Mouse (Mus musculus) regulatory T cell (primary cell): ENCODE data around the gene 1500009L16Rik.

ENCODE experiments used
- in situ Hi-C: fragments of 300-600 bp; cut with MboI, MseI; formaldehyde crosslinking; loops from one replicate; pipeline ENCODE4 v1.15.1; 2025; ENCODE audit warnings: high pct_unique_total_duplicates

Gene 1500009L16Rik

DNA sequence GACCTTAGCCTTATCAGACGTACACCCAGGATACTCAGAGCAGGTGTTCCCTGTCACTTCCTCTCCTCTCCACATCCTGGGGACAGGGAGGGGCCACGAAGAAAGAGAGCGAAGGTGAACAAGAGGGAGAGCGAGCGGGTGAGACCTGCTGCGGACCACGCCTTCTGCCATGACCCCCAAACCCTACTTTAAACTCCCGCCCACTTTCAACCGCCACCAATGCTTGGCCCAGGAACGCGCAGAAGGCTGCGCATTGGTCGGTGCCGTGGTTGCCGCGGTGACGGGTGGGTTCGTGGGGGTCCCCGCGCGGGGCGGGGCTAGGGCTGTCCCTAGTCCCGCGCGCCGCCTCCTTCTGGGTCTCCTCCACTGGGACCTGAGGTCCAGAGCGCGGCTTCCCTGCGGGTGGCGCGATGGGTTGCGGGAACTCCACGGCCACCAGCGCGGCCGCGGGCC lies at the start of gene 1500009L16Rik:
Gene 1500009L16Rik, plus strand, starts transcription at position 287 of the 453 bp plus-strand sequence.
- in situ Hi-C loops: no loop called here

DNA sequence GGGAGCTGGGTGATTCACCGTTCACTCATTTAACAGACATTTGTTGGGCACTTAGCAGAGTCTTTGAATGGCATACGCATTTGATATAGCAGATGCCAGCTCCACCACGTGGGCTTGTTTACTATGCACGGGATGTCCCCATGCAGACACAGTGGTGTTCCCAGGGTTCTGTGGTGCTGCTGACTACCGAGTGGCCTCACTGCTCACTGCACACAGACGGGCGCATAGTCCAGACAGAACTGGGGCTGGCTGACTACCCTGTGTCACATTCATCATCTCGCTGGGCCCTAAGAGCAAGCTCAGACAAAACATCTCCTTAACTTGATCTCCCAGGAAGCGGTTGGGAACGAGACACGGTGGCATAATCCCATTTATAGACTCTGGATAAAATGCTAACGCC lies 41.3 kb upstream of the 1500009L16Rik start:
- in situ Hi-C loops: no loop called here

DNA sequence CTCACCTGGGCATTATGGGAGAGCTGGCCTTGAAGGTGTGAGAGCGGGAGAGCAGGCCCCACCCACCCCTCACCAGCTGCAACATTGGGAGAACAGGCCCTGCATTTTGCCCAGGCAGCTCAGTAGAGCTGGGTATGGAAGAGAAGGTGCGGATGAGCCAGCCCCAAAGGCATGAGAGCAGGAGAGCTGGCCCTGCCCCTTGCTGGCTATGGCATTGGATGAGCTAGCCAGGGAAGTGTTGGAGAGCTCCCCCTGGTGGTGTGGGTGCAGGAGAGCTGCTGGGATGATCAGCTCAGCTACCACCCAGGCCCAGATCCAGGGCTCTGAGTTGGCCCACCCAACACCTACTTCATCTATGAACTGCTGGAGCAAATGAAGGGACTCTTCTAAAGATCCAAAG lies 34.5 kb upstream of the 1500009L16Rik start:
- in situ Hi-C loops: no loop called here

DNA sequence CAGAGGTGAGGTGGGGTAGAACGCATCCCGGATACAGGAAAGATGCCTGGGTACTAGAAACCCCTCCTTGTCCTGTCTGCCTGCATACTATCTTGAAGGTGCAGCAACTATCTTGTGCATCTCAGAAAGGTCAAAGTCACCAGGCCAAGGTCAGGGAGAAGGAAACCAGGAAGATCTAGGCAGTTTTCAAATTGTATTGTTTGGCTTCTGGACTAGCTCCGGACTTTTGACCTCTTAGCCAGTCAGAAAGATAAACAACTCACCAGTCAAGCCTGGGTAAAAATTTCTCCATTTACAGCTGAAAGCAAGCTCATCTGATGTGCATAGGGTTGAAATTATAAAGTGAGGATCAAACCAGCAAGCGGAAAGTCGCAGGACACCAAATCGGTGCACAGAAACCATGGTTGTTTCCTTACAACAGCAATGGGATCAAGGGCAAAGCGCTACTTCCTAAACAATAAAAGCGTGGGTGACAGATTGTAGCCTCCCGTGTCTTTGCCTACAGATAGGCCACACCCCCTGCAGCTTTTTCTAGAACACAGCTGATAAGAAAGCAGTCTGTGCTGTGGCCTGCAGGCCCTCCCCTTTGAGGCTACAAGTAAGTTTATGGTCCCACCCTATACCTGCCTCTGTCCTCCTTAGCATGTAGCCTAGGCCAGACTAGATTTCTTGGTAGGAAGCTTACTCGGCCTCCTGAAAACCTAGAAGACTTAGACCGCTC lies 30.3 kb upstream of the 1500009L16Rik start:
- in situ Hi-C loops: no loop called here

DNA sequence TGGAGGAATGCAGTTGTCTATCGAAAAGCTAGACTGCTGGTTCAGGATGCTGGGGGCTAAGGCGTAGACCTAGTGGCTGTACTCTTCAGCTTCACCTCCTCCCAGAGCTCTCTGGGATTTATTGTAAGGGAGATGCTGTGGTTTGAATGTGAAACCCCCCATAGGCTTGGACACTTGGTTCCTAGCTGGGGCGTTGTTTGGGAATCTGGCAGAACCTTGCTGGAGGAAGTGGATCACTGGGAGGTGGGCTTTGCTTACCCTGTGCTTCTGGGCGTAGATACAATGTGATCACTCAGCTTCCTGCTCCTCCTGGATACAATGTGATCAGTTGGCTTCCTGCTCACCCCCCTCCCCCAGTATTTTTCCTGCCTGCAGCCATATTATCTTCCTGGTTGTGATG lies 26.4 kb upstream of the 1500009L16Rik start:
- in situ Hi-C loops: no loop called here

DNA sequence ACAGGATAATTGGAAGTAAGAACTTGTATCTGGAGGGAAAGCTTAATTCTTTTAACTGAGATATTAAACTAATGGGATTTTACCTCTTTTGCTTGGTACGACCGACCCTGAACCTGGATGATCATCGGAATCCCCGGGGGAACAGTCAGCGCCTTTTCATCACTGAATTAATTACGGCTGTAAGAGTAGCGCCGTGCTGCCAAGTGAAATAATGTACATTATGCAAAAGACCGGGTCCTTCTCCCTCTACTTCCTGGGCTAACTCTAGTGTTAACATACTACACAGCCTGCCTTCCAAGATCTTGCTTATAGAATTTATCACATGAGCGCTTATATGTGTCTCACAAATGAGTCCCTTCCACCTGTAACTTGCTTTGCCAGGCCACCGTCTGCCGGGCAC lies 16.0 kb upstream of the 1500009L16Rik start:
- in situ Hi-C loops: no loop called here

DNA sequence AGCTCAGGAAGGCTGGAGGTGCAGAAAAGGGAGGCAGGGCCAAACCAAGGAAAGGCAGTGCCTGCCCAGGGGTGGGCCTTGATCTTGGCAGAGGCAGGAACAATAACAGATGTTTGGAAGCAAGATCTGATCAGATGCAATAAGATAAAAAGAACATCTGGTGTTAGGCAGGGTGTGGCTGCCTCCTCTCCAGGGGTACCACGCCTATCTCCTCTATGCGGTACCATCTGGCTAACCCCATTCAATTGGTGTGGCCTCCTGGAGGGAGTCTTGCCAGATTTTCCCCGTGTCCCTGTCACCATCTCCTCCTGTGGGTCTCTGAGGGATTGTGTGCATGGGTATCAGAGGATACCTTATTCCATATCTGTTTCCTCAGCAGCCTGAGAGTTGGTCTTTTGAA lies 12.7 kb upstream of the 1500009L16Rik start:
- in situ Hi-C loops: no loop called here

DNA sequence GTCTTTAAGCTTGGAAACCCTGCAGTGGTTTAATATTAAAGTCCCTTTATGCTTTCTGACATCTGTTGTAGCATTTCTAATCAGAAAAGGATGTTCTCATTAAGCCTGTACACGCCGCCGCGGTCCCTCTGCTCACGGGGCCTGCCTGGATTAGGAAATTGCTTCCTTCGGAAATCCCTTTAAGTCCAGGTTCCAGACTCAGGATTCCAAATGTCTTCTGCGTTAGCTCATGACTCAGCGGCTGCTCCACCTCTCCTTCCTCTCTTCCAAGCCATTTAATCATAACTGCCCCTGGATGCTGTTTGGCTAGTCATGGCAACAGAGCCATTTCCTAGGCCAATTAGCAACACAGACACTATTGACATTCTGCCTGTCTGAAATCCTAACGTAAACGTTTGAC lies 10.9 kb upstream of the 1500009L16Rik start:
- in situ Hi-C loops: no loop called here

DNA sequence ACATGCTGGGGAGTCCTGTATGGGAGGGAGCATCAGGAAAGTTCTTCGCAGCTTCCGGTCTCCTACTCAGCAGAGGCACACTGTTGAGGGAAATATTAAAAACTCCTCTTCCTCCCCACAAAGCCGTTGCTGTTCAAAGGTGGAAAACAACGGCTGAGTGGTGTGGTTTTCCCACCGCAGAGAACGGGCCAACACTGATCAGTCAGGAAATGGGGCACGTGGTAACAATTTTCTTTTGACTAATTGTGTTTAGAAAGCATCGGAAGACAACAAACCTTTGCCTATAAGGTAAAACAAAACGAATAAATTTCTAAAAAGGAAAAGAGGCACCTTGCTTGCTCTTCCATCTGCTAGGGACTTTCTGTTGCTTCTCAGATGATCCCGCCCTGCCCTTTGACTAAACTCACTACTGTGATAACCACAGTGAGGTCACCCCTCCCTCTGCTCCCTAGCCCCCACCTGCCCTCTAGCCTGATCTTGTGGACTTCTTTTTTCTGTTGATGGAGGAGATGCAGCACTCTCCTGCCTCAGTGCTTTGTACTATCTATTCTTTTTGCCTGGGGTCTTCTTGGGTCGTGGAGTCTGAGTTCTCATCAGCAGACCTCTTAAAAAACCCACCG lies 3.7 kb upstream of the 1500009L16Rik start:
- in situ Hi-C loops: no loop called here

DNA sequence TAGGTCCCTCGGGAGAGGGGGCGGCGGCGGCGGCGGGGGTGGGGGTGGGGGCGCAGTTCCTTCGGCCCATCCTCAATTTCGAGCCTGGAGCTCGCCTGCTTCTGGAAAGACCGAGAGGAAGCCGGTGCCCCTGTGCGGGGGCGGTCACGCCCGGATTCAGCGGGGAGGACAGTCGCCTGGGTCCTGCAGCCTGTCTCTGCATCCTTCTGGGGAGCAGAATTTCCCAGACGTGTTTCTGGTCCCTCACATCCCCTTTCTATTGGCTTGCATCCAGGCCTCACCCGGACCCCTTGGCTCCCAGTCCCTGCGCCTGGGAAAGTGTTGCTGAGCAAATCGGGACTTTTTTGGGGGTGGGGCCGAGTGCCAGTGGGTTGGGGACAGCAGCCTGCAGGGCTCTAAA lies 390 bp downstream of the 1500009L16Rik start:
- in situ Hi-C loops: no loop called here

DNA sequence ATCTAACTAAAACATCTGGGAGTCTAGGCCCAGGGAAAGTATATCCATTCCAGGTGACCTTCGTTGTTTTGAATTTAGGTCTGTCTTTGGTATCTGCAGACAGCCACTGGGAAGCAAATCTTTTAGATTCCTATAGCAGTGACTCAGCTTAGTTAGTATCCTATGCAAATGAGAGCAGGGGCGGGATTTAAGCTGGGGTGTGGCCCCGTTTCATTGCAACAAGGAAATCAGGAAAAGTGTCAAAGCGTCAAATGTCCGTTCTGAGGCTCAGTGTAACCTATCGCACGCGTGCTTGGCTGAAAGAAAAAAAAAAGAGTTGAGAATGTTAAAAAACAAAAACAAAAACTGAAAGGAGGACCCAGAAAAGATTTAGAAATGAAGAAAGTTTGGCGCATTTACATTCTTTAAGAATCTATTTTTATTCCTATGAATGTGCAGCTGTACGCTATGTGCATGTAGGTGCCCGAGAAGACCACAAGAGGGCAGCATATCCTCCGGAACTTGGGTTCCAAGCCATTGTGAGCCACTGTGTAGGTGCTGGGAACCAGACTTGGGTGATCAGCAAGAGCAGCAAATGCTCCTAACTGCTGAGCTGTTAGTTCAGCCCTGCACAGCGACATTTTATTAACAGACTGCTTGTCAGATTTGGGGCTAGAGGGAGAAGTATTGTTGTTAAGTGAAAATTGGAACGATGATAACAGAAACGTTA lies 1.8 kb downstream of the 1500009L16Rik start:
- in situ Hi-C loops: no loop called here

DNA sequence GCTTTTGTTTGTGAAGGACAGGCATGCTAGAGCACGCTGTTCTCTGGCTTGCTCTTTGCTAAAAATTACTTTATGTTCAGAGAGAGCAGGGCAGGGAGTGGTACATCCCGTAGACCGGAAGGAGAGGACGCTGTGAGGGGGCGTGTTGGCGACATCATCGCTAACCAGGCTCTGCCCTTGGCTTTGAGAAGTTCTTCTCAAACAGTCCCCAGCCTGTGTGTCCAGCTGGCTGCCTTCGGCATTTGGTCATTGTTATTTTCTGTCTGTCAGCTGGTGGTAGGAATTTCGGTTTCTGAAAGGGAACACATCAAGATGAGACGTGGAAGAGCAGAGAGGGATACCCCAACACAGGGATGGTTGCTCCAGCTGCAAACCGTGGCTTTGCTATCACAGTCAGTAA lies 3.5 kb downstream of the 1500009L16Rik start:
- in situ Hi-C loops: no loop called here

DNA sequence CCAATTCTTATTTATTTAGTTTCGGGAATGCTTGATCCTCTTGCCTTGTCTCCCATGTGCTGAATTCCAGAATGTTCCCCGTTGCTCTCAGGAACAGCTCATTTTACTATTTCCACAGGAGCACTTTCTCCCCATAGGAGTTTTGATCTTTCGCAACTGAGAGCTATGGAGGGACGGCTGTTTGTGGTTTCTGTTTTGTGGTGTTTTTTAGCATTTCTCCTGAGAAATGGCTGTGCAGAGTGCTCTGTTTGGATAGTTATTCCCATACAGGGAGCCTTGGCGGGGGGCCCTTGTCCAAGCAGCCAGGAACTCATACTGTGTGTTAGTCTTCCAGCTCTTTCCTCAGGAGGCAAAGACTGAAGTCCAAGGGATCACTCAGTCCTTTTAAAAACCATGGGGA lies 5.2 kb downstream of the 1500009L16Rik start:
- in situ Hi-C loops: no loop called here

DNA sequence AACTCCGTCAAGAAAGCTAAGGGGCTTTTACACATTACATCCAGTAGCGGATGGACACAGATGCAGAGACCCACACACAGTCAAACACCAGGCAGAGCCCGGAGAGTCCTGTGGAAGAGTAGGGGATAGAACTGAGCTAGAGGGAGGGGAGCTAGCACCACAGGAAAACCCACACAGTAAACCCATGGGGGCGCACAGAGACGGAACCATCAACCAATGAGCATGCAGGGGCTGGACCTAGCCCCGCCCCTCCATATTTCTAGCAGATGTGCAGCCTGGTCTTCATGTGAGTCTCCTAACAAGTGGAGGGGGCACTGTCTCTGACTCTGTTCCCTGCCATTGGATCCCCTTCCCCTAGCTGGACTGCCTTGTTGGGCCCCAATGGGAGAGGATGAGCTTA lies 5.9 kb downstream of the 1500009L16Rik start:
- in situ Hi-C loops: no loop called here

DNA sequence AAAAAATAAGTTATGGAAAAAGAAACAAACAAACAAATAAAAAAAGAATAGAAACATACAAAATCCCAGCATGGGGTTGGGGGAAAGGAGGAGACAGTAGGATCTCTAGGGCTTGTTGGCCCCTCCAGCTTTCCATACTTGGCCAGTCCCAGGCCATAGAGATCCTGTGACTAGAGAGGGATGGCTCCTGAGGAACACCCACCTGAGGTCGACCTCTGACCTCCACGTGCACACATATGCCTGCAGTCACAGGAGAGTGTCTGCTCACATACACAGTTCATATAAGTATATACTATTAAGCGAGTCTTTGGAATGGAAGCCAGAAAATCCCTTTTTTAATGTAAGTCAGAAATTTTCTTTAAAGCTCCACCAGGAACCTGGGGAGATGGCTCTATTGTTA lies 6.4 kb downstream of the 1500009L16Rik start:
- in situ Hi-C loops: no loop called here

DNA sequence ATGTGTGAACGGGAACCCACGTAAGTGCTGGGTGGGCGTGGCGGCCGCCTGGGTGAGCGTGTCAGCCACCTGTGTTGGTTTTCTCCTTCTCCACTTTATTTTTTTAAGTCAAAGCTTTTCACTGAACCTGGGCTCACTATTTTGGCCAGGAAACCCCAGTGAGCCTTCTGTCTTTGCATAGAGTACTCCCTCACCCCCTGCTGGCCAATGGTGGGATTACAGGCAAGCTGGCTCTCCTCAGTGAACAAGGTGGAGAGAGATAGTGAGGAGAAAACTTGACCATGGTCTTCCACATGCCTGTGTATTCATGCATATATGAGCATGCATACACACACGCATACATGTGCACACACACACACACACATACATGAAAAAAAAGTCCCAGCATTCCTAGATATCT lies 6.8 kb downstream of the 1500009L16Rik start:
- in situ Hi-C loops: no loop called here

DNA sequence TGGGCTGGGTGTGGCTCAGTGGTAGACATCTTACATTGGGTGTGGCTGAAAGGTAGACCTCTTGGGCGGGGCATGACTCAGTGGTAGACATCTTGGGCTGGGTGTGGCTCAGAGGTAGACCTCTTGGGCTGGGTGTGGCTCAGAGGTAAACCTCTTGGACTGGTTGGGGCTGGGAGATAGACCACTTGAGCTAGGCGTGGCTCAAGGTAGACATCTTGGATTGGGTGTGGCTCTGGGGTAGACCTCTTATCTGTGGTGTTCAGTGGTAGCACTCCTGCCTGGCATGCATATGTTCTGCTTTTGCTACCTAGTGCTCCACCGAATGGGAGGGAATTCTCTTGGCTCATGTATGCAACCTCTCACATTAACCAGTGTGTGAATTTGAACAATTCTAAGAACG lies 11.1 kb downstream of the 1500009L16Rik start:
- in situ Hi-C loops: no loop called here

DNA sequence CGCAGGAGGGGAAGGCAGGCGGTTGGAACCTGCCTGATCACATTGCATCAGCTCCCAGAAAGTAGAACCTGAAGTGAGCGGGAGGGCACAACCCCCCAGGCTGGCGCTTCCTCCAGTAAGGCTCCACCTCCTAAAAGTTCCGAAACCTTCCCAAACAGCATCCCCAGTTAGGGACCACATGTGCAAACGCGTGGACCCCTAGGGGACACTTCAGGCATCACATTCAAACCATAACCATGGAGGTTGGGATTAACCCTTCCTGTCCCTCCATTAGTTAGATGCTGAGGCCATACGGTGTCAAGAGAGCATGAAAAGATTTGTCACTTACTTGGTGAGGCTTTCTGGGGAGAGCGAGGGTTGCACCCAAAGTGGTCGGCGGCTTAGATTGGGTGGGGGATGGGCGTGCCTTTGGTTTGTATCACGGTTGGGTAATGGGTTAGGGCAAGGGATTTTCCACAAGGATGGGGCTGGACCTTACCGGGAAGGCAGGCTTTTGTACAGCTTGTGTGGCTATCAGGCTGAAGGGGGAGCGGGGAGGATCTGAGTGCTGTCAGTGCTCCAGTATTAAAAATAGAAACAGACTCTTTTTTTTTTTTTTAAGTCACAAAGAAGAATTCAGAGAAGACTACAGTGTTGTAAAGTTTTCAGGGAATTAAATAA lies 16.5 kb downstream of the 1500009L16Rik start:
- in situ Hi-C loops: no loop called here

DNA sequence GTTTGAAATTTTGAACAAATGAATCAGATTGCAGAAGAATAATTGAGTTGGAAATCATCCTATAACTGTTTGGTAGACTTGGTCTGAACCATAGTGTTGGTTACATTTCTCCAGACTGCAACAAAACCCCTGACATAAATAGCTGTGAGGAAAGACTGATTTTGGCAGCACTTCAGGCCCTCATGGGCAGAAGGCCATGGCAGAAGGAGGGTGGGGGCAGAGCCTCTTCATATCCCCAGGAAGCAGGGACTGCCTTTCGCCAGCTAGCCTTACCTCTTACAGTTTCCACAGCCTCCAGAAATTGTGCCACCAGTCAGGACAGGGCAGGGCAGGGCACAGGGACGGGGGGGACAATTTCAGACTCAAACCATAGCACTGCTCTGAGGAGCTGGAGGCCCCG lies 22.0 kb downstream of the 1500009L16Rik start:
- in situ Hi-C loops: no loop called here

DNA sequence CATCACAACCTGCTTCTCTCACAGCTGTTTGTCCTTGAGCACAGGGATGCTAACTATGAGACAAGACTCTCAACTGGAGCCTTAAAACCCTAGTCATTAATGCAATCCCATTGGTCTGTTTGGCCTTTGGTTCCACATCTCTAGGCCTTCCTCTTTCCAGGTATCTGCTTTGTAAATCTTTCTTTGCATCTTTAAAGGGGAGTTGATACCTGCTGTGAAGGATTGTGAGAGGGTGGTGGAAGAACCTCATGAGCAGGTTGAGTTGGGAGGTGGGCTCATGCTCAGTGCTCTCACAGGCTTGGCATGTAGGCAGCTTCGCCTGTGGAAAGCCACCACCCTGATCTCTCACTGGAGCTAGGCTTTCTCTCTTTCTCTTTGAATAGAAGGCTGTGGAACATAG lies 30.4 kb downstream of the 1500009L16Rik start:
- in situ Hi-C loops: no loop called here

DNA sequence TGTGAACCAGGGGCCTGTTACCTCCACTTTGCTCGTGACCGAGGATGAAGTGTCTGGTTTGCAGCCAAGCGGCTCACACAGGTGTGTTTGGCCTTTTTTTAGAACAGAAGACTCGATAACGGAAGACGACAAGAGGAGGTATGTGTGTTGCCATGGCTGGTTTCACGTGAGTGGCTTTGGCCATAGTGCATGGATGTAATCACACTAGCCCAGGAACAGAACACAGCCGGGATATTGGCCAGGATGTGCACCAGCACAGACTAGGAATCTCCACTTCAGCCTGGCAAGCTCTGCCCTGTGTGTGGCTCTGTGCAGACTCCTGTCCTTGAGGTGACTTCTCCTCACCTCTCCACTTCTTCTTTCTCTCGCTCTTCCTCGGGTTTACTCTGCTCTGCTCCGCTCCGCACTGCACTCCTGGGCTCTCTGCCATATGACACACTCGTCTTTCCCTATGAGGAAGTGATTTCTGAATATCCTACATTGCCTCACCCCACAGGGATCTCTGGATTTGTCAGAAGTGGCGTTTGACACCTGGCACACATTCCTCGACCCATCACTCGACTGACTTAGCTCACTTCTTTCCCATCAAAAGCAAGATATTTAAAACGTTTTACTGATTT lies 34.8 kb downstream of the 1500009L16Rik start:
- in situ Hi-C loops: no loop called here

DNA sequence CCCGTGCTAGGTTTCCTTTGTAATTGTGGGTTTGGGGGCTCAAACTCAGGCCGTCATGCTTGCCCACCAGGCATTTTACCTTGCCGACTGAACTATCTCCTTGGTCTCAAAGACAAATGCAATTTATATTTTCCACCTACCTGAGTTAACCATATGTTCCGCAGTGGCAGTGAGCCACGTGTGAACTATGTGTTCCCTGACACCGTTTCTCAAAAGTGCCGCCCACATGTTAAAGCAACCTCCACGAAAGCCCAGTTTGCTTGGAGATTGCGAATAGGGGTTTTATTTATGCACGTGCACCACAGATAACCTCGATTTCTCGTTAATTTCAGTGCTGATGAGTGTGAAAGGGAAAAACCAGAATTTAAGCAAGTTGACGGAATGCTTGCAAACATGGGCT lies 36.1 kb downstream of the 1500009L16Rik start:
- in situ Hi-C loops: no loop called here
